Mouse (Mus musculus) mouse embryonic stem cell (cell line): ENCODE results near the gene Phyh.

Experiments used
- in situ Hi-C, 2 experiments: fragments of 300-500 bp; cut with MboI; formaldehyde crosslinking; loops; 1 replicate in 1 of 2; 3 replicates in 1 of 2; pipeline ENCODE4 v1.14.3; 2019 to 2020; ENCODE audit warnings: low sequenced_read_pairs in 2 of 2, low pct_unique_long_range_greater_than_20kb in 1 of 2, mixed read lengths in 1 of 2; ENCODE audit not compliant: unreplicated experiment in 1 of 2

Gene Phyh

DNA sequence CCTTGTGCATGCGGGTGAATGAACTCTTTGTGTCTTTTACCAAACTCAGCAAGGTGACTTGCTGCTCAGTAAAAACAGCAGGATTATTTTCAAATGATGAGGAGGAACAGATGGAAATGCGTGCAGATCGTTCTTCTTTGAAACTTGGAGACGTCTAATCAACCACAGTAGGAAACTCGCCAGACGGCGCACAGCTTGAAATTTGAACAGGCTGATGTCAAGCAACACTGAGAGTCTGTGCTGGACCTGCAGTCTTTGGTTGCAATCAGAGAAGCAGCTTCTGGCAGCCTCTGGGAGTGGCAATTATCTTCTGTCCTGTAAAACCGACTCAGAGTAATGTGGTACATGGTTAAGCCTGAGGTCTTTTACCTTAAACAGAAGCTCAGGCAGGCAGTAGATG, 59.3 kb downstream of the Phyh start:
- in situ Hi-C loops = no loop called here

DNA sequence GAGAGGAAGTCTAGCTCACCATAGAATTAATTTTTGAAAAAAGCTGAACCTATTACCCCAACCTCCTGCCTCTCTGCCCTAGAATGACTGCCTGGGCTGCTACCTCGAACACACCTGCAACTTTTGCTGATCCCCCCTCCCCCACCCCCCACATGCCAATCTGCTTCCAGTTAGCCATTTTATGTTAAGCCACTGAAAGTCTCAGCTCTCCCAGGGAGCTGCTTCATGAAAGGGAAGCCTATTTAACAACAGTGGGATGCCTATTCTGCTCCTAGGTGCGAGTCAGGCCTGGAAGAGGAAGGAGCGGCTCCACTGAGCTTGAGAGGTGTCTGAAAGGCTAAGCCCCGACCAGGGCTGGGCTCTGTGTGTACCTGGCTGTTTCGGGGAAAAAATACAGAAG, 65.2 kb downstream of the Phyh start:
- in situ Hi-C loops = loop anchor here in 1 of 2 experiments (5.0 kb wide), 1 partner anchor 57 kb away; no protein-coding TSS in a partner anchor

DNA sequence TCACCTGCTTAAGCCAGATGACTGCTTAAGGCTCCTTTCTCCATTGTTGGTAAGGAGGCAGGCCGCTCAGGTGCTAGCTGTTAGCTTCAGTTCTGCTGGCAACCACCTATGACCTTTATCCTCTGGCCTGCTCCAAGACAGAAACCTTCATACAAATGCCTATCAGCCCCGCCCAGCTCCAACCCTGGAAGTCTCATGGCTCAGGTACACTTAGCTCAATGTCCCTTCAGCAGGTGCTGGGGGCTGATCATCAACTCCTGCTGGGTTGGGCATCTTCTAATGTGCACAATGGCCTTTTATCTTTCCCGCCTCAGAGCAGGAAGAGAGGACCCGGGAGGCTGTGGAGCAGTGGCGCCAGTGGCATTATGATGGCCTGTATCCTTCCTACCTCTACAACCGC, 66.2 kb downstream of the Phyh start:
- in situ Hi-C loops = loop anchor here (5.0 kb wide), 2 partner anchors 58 to 68 kb away; partner anchors contain the start of gene Phyh (in 1 of the 2)

DNA sequence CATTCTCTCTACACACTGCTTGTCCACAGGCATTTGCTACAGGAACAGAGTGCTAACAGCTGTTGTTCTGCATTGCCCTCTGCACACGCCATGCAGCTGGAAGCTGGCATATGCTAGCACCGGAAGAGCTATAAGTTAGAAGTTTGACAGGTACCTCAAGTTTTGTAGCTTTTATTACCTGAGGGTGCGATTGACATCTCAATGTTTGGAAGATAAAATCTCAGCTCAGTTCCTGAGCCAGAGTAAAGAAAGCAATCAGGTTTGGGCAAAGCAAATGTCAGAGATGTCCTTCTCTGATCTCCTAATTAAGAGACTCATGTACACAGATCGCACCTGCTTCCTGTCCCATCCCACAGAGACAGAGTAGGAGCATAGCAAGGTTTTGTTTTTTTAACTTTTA, 68.0 kb downstream of the Phyh start:
- in situ Hi-C loops = loop anchor here in 1 of 2 experiments (5.0 kb wide), 1 partner anchor 69 kb away; the partner anchor contains the start of gene Phyh

DNA sequence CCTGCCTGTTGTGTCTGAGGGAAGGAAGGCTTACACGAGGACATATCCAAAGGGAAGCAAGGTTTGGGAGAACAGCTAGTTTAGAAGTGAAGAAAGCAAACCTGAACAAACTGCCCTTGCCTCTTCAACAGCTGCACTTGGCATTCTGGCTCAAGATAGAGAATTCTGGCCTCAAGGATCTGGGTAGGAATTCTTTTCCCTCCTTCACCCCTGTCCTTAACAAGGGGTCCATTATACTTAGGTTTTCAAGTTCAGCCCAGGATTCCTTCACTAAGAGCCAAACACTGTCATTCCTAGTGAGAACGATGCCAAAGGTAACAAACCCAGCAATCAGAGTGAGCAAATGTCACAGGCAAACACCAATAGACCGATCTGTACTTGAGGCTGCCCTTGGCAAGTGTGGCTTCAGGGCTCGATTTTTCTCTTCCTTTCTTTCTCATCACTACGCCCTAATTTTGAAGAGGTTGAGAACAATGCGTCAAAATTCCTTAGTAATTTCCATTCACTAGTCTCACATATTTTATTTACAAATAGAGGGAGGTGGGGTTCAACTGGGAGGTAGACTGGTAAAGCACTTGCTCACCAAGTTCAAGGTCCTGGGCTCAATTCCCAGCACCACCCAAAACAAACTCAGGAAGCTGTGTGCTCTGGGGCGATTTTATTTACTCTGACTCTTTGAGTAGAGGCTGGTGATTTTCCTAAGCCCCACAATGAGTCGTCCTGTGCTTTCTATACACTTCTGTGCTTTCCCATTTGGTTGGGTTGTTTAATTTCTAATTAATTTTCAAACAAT, 68.8 kb downstream of the Phyh start:
- in situ Hi-C loops = loop anchor here in 1 of 2 experiments (5.0 kb wide), 1 partner anchor 70 kb away; the partner anchor contains the start of gene Phyh
